Mouse (Mus musculus): ENCODE results near the gene Pced1b.

The Pced1b gene

DNA sequence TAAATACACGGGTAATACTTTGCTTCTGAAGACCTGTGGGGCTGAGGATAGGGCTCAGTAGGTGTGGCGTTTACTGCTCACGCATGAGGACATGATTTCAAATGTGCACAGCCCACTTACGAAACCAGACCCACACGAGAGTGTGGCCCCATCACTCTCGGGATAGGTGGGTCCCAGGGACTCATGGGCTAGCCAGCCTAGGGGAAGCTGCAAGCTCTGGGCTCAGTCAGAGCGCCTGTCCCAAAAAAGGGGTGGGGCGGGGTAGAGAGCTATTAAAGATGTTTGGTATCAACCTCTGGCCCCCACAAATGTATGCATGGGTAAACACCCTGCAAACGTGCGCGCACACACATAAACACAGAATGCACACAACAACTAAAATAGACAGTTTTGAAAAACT, 9.5 kb downstream of the Pced1b start:
- no peak for DNase-seq (ENCODE audit: low read depth, low spot score)

DNA sequence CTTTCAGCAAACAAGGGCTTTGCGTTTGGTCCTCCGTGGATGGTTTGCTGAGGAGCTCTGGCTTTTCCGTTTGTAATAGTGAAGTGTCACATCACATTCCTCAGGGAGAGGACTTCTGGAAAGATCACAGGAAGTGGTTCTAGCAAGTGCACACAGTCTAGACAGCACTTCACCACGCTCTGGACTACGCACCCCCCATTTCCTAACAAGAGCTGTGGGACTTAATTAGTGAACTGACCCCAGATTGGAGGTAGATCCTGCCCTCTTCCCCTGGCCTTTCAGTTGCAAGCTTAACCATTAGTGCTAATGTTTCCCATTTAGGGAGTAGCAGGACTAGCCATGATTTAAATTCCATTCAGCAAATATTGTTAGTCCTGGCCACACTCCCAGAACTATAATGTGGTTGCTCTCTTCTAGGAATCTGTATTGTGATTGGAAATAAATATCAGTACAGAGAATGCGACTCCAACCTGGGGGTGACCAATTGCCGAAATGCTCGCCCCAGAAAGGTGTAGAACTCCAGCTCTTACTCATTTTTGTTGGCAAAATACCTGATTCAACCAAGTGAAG, 10.4 kb downstream of the Pced1b start:
- no peak for DNase-seq (ENCODE audit: low read depth, low spot score)

DNA sequence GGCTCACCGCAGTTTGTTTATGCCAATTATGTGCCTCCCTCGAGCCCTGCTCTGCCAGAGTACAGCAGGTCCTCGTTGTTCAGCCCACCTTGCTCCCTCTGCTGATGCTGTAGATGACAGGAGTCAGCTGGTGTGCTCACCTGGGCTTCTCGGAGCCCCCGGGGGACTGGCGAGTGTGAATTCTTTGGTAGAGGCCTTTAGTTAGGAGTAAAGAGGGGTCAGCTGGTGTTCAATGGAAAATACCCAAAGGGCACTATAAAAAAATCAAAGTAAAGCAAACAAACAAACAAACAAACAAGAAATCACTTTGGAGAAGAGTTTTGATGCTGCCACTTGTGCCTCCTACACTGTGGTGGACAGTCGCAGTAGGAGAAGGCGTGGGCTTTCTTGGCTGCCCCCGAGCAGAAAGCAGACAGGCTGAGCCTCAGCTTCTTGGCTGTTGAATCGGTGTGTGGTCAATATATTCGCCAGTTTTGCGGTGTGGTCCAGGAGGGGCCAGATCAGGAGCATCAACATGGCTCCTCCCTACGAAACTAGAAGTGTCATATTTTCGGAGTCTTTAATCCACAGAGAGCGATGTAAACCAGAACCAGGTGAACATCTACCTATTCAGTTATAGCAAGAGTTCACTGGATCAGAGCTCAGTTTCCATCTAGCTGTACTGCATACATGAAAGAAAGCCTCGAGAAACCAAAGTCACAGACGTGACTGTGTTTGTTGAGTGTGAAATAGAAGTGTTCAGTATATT, 11.8 kb downstream of the Pced1b start:
- DNase-seq (ENCODE audit: low read depth, low spot score): no peak

DNA sequence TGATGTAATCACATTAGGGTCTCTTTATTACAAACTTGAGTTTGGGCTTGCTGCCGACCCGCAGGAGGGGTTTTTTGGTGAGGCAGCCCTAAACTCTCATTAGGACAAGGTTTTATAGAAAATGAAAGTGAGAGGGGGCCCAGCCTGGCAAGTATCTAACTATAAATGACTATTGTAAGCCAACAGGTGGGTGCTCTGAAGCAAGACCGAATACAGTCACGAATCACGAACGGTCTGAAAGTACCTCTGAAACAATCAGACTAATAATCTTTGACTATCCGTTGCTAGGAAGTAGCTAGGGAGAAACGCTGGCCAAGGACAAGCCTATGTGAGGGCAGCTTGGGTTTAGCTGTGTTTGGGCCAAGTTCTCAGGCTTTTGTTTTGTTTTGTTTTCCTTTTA, 12.4 kb downstream of the Pced1b start:
- no peak for DNase-seq (ENCODE audit: low read depth, low spot score)

DNA sequence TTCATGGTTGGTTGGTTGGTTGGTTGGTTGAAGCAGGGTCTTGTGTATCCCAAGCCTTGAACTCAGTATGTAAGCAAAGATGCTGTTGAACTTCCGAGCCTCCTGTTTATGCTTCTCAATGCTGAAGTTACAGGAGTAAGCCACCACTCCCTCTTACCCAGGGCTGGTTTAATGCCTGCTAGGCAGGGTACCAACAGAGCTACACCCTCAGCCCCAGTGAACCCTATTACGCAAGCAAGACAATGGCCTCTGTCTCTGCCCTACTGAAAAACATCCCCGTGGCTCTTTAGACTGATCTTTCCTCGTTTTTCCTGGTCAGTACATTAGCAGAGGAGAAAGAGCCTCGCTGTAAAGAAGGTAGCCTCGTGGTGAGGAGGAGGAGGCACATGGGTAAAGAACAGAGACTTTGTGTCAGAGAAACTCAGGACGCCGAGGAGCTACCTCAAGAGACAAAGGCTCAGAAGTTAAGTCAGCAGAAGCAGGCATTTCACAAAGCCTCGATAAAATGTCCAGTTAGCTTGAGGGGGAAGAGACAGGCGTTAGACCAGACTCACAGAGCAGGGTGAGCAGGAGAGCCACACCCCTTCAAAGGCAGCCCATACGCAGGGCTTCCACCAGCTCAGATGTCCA, 13.2 kb downstream of the Pced1b start:
- DNase-seq (ENCODE audit: low read depth, low spot score): no peak

DNA sequence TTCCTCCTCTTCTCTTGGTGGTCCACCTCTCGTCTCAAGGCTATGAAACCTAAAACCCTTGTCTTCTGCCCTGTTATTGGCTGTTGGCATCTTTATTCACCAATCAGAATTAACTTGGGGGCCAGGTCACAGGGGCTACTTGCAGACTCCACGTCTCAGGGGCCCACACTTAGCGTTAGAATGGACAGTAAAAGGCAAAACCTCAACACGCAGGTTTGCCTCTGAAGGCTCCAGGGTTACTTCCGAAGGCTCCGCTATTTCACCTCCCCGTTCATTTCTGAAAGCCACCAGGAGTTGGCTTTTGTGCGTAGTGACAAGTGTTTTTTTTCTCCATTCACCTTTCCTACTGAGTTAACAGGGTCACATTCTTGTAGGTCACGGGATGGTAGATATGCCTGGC, 15.3 kb downstream of the Pced1b start:
- DNase-seq (ENCODE audit: low read depth, low spot score): no peak

DNA sequence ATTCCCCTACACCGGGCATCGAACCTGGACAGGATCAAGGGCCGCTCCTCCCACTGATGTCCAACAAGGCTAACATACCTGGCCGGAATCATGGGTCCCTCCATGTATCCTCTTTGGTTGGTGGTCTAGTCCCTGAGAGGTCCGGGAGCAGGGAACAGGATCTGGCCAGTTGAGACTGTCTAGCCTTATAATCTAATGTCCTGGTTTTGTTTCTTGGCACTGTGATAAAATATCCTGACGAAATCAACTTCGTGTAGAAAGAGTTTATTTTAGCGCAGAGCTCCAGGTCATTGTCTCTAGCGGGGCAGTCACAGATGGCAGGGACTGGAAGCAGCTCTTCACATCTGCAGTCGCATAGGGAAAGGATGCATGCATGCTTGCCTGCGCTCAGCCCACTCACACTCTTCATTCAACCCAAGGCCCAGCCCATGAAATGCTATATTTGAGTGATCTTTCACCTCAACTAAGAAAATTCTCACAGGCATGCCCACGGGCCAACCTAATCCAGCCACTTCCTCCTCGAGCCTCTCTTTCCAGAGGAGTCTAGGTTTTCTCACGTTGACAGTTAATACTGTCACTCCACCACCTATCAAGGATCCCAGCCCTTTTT, 19.4 kb downstream of the Pced1b start:
- DNase-seq (ENCODE audit: low read depth, low spot score): no peak

DNA sequence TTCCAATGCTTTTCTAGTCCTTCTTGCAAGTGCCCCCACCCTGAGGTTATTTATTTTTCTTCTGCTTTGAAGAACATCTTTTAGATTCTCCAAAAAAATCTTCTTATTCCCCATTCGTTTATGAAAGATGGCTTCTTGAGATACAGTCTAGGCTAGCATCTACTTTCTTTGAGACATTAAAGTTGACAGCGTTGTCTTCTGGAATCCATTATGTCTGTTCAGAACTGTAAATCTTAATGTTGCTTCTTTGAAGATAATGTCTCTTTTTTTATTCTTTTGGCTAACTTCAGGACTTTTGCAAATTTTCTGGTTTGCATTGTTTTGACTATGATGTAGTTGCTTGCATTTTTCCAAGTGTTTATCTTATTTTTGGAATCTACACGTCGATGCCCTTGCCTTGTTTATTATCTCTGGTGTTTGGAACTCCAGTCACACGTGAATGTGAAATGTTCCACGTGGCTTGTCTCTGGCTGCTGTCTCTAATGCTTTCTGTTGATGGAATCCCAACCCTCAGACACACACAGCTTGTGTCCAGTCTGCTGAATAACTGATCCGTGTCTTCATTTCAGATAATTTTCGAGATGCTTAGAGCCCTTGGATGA, 20.3 kb downstream of the Pced1b start:
- no peak for DNase-seq (ENCODE audit: low read depth, low spot score)

DNA sequence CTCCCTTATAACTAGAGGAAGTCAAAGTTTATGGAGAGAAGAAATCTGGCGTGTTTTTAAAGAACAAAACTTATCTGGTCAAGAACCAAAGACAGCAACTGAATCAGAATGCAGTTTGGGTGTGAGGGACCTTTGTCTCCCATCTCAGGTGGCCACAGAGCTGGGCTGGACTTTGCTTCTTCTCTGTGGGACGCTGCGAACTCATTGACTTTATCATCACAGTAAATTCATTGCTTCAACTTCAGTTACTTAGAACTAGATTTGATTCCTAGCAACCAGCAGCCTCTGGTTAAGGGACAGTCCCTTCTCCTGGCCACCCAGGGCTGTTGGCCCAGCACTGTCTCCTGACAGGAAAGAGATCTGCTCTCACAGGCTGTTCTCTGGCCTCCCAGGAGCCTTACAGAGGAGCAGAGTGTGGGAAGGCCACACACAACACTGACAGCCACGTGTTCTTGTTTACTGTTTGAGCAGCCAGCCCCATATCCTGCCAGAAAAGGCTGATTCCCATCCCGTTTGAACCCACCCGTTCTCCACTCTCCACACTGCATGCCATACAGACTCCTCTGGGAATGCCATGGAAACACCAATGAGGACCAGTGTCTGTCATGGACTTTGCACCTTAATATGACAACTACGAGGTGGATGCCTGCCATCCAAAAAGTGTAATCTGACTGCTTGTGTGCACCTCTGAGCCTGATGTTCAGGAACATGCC, 25.2 kb downstream of the Pced1b start:
- no peak for DNase-seq (ENCODE audit: low read depth, low spot score)

DNA sequence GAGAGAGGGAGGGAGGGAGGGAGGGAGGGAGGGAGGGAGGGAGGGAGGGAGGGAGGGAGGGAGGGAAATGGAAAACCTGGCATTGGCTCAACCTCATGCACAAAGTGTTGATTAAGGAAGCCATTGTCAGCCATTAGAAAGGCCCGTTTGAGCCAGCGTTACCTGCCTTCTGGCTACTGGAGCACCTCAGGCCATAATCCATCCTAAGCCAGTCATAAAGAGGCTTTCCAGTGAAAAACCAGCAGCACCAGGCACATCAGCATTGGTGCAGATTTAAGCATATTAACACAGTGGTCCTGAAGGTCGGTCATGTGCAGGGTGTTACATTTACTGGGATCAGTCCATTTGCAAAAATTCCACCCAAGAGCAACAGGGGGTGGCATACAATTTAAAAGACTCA, 25.9 kb downstream of the Pced1b start:
- no peak for DNase-seq (ENCODE audit: low read depth, low spot score)

DNA sequence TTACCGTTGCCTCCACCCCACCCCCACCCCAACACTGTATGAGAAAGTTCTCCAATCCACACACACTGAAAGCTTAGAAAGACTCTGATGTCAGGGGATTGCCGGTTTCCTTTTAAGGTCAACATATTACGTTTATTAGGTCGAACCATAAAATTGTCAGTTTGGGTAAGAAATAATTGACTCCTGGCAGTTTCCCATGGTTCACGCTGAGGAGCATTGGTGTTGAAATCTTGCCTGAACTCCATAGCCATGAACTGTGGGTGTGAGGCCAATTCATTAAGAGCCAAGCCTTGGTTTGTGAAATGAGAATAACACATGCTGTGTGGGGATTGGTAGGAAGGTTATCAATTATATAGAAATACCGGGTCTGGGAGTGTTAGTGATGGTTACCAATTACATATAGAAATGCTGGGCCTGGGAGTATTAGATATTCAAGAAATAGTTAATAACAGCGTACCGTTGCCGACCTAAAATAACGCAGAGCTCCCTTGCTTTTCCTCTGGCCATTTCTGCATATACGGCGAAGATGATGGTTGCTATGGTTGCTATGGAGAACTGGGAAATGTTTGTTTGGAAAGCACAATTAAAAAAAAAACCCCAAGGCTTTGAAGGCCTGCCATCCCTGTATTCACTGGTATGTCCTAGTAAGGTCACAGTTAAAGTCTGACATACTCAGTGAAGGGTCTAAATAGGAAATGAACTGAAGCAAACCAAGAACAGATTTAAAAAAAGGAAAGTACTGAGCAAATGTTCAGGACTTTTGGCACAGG, 28.9 kb downstream of the Pced1b start:
- DNase-seq (ENCODE audit: low read depth, low spot score): no peak

DNA sequence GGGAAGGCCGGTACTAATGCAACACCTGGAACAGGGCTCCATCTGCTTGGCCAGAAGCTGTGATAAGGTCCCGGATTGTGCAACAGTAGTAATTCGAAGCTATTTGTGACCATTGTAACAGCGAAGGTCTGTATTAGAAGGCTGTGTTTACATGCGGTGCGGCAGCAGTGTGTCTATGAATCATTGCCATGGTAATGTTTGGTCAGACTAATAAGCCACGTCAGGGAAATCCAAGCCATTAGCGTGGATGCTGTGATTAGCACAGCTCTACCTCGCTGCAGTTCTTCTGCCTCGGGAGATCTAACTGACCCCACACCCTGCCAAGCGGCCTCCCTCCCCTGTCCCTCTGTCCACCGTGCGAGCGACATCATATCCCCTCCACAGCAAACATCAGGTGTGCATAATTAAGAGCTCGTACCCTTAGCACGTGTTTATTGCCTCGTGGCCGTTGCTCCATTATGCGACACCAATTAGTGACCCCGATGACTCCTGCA, 29.8 kb downstream of the Pced1b start:
- DNase-seq (ENCODE audit: low read depth, low spot score): no peak

DNA sequence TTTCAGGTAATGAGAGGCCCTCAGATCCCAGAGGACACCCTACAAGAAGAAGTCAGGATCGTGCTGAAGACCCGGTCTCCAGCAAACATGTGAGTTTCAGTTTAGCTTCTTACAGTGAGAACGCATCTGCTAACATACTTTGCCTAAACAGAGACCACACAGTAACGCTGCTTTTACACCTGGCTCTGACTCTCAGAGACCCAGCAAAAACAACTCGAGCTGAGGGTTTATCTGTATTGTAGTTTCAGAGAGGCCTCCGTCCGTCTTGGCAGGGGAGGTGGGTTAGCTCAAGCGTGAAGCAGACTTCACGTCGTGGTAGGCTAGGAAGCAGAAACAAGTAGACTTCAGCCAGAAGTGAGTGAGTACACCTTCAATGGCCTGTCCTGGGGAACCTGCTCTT, 30.4 kb downstream of the Pced1b start:
- no peak for DNase-seq (ENCODE audit: low read depth, low spot score)

DNA sequence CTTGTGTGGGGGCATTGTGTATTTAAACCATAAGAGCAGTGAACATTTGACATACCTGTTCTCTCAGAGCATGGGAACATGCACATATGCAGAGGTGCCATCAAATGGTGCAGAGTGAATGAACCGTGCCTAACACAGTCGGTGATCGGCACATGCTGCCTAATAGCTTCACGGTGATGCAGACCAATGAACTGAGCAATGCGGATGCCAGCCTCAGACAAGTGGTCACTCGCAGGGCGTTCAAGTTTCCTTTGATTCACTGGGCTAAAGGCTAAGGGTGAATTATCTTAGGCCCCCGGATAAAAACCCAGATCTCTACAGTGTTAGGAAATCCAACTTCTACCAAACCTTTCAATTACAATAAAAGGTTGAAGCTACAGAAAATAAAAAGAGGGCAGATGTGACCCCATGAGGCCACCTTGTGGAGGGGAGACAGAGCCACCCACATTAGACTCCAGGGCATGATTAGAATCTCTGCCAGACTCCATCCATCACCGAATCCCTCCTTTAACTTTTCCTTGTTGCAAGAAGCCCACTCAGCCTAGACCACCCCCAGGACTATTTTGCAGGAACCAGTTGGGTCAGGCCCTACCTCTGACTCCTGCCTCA, 31.5 kb downstream of the Pced1b start:
- DNase-seq (ENCODE audit: low read depth, low spot score): no peak

DNA sequence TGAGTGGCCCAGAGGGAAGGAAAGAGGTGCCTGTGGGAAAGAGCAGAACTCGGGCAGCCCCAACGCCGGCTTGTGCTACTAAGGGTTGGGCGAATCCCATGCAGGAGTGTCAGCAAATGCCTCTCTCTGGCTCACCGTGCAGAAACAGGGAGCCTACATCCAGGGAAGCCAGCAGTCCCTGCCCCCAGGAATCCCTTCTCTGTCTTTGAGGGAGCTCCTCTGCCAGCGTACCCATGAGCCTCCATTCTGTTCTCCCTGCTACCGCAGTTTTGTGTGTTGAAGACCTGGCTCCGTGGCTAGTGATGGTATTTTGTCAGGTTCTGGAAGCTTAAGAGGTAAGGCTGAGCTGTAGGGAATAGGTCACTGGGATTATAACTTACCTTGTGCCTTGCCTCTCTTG, 33.2 kb downstream of the Pced1b start:
- no peak for DNase-seq (ENCODE audit: low read depth, low spot score)

DNA sequence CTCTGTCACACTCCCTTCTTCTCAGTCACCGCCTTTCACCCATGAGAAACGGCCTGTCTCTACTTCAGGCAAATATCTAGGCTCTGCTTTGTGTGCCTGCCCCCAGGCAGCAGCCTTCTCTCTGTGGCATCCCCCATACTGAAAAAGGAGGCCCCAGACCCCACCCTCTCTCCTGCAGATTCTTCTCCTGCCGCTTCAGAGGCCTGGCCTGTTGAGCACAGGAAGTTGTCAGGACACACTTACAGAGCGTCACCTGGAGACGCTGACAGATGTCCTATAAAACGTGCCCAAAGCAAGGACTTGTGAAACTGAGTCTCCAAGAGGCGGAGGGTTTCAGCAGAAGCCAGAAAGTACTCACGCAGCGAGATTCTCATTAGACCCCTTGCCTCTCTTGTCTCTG, 33.9 kb downstream of the Pced1b start:
- DNase-seq (ENCODE audit: low read depth, low spot score): no peak

DNA sequence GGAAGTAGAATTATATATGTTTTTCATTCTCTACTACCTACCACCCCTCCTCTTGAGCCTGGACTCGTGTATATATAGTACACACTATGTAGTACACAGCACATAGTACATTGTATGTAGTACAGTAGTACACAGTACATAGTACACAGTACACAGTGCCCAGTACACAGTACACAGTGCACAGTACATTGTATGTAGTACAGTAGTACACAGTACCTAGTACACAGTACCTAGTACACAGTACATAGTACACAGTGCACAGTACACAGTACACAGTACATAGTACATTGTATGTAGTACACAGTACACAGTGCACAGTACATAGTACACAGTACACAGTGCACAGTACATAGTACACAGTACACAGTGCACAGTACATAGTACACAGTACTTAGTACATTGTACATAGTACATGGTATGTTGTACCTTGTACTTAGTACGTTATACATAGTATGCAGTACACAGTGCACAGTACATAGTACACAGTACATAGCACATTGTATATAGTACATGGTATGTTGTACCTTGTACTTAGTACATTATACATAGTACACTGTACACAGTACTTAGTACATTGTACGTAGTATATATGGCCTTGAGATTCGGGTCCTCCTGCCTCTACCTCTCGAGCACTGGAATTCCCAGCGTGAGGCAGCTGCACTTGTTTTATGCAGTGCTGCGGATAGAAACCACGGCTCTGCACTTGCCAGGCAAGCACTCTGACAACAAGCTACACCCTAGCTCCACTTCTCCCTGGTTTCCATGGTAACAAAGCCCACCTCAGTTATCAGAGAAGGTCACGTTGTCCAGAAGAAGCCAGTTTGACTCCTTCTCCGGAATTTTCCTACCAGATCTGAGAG, 35.0 kb downstream of the Pced1b start:
- DNase-seq (ENCODE audit: low read depth, low spot score): no peak

DNA sequence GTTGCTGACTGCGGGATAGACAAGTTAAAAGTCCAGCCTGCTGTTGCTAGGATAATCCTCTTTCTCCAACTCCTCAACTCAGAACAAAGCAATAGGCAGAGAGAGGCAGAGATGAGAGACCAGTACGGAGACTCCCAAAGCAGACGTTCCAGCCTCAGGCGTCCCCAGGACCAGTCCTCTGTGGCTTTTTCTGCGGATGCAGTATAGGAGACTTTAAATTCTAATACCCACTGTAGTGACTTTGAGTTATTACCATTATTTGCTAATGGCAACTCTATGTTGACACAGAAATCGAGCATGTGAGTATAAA, 35.6 kb downstream of the Pced1b start:
- DNase-seq (ENCODE audit: low read depth, low spot score): no peak

DNA sequence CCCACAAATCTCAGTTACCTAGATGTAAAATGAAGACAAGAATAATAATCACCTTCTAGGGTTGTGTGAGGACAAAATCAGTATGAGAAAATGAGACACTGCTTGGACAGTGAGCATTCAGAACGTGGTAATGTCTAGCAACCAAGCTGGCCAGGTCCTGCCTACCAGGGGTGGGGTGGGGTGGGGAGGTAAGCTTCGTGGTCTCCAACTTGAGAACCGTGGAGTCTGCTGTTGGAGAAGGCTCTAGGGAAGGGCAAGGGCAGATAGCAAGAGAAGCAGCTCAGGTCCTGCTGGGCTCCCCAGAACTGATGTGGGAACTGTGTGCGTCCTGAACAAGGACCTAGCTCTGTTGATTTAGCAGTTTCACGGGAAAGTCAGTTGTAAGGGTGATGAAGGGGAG, 37.3 kb downstream of the Pced1b start:
- DNase-seq (ENCODE audit: low read depth, low spot score): no peak
